Mouse (Mus musculus) ES-Bruce4 (cell line): ENCODE data around the gene Clec4d. TPM values are rescaled to one million over a fixed set of nuclear protein-coding genes. Genes with fewer than 3 reads are reported as not detected.
"Not testable (repeated sequence)": the region's sequence is repeated elsewhere in the genome, so short reads cannot be mapped to it uniquely, and the experiment has no call there.

Experiments used
- H3K27ac ChIP-seq: 2 replicates; pipeline ENCODE4 v1.5.1; 2012; ENCODE audit warnings: low read length, inconsistent platforms; ENCODE audit not compliant: insufficient read depth
- H3K27me3 ChIP-seq: 2 replicates; pipeline ENCODE4 v1.6.1; 2012; ENCODE audit warnings: mild to moderate bottlenecking, low read length, inconsistent platforms; ENCODE audit not compliant: control insufficient read depth, poor library complexity, insufficient read depth, severe bottlenecking
- H3K36me3 ChIP-seq: 2 replicates; pipeline ENCODE4 v1.6.1; 2012; ENCODE audit warnings: inconsistent platforms, mild to moderate bottlenecking, low read length, moderate library complexity; ENCODE audit not compliant: control insufficient read depth, poor library complexity, insufficient read depth, severe bottlenecking
- H3K4me1 ChIP-seq: one replicate; pipeline ENCODE4 v1.8.1; 2011; ENCODE audit warnings: low read length; ENCODE audit not compliant: control insufficient read depth, insufficient read depth
- H3K4me3 ChIP-seq: 2 replicates; pipeline ENCODE4 v1.5.1; 2011; ENCODE audit warnings: low read depth, mild to moderate bottlenecking, low read length
- H3K9ac ChIP-seq: 2 replicates; pipeline ENCODE4 v1.6.1; 2012; ENCODE audit warnings: low read depth, mild to moderate bottlenecking, inconsistent platforms; ENCODE audit not compliant: poor library complexity, severe bottlenecking
- H3K9me3 ChIP-seq: replicated peaks from 2 replicates; pipeline ENCODE4 v1.6.1; 2012; ENCODE audit warnings: mild to moderate bottlenecking, low read length, inconsistent platforms; ENCODE audit not compliant: control insufficient read depth, poor library complexity, insufficient read depth, severe bottlenecking
- CTCF ChIP-seq: IDR thresholded peaks from one replicate; pipeline ENCODE4 v1.8.1; 2011; ENCODE audit warnings: low read depth, low read length
- EP300 ChIP-seq: IDR thresholded peaks from 2 replicates; pipeline ENCODE4 v1.6.1; 2011; ENCODE audit warnings: low read depth, low read length; ENCODE audit not compliant: insufficient read depth
- POLR2A ChIP-seq: IDR thresholded peaks from one replicate; pipeline ENCODE4 v1.8.1; 2011; ENCODE audit warnings: low read length; ENCODE audit not compliant: insufficient read depth
- polyA plus RNA-seq: library from polyadenylated mRNA; stranded (reverse); fragments of >200 nt; gene quantifications from 2 replicates; pipeline ENCODE4 v1.2.4, GENCODE M21; 2011; ENCODE audit warnings: low read depth; ENCODE audit not compliant: missing spikeins, insufficient read depth, insufficient read length

Clec4d gene
- polyA plus RNA-seq, 1 experiment: not detected

- TF ChIP-seq EP300 (no peak), POLR2A (no peak), CTCF (no peak)
- H3K4me1 ChIP-seq: no peaks in the 10 kb centered on the region
- H3K9ac ChIP-seq: no peak overlapping the region
- no peak overlapping the region for H3K4me3 ChIP-seq
- no peak overlapping the region for H3K27ac ChIP-seq
- no peaks in the 10 kb centered on the region for H3K9me3 ChIP-seq
- no peaks in the 10 kb centered on the region for H3K27me3 ChIP-seq
- no peaks in the 10 kb centered on the region for H3K36me3 ChIP-seq
Observed at GRCm38 (mm10) chr6:123266945-123267344, 5.0 kb downstream of the Clec4d start.

GRCm38 (mm10) chr6:123279443-123279842, 17.5 kb downstream of the Clec4d start:
- no peak overlapping the region for H3K4me3 ChIP-seq
- TF ChIP-seq CTCF: no peak
- TF ChIP-seq POLR2A: no peak
- TF ChIP-seq EP300: no peak
- H3K4me1 ChIP-seq: no peaks in the 10 kb centered on the region
- no peak overlapping the region for H3K27ac ChIP-seq
- no peaks in the 10 kb centered on the region for H3K36me3 ChIP-seq
- no peaks in the 10 kb centered on the region for H3K27me3 ChIP-seq
- no peaks in the 10 kb centered on the region; the same call in 1 of the 2 replicates for H3K9me3 ChIP-seq
- no peak overlapping the region for H3K9ac ChIP-seq

- H3K9ac ChIP-seq: no peak overlapping the region
- no peak for TF ChIP-seq POLR2A
- no peak for TF ChIP-seq EP300
- no peak for TF ChIP-seq CTCF
- no peaks in the 10 kb centered on the region for H3K36me3 ChIP-seq
- no peaks in the 10 kb centered on the region for H3K9me3 ChIP-seq
- no peak overlapping the region for H3K27ac ChIP-seq
- H3K27me3 ChIP-seq: no peaks in the 10 kb centered on the region
- H3K4me1 ChIP-seq: no peaks in the 10 kb centered on the region
- no peak overlapping the region for H3K4me3 ChIP-seq
Observed at GRCm38 (mm10) chr6:123286311-123286710, 24.4 kb downstream of the Clec4d start.

GRCm38 (mm10) chr6:123288931-123289330, 27.0 kb downstream of the Clec4d start:
- H3K9ac ChIP-seq: no peak overlapping the region
- no peak overlapping the region for H3K27ac ChIP-seq
- no peaks in the 10 kb centered on the region for H3K27me3 ChIP-seq
- no peaks in the 10 kb centered on the region for H3K36me3 ChIP-seq
- H3K4me3 ChIP-seq: no peak overlapping the region
- no peaks in the 10 kb centered on the region for H3K9me3 ChIP-seq
- H3K4me1 ChIP-seq: peaks cover 3% of the 10 kb centered on the region
- TF ChIP-seq CTCF (no peak), POLR2A (no peak), EP300 (no peak)

- TF ChIP-seq EP300 (no peak), CTCF (no peak), POLR2A (no peak)
- no peak within 1 kb of the TSS for H3K9ac ChIP-seq
Observed at GRCm38 (mm10) chr6:123289753-123290152, 27.8 kb downstream of the Clec4d start, which contains the start of gene Clec4e. Clec4e (minus strand) TSS chr6:123289870.

GRCm38 (mm10) chr6:123292751-123293400, 31.0 kb downstream of the Clec4d start:
- H3K4me3 ChIP-seq: no peak overlapping the region
- H3K36me3 ChIP-seq: no peaks in the 10 kb centered on the region
- H3K9ac ChIP-seq: no peak overlapping the region
- H3K4me1 ChIP-seq: peaks cover 3% of the 10 kb centered on the region
- H3K9me3 ChIP-seq: no peaks in the 10 kb centered on the region
- TF ChIP-seq POLR2A (no peak), CTCF (no peak), EP300 (no peak)
- no peak overlapping the region for H3K27ac ChIP-seq
- no peaks in the 10 kb centered on the region for H3K27me3 ChIP-seq

More at GRCm38 (mm10) chr6:123289753-123290152, 27.8 kb downstream of the Clec4d start, which contains the start of gene Clec4e:
- Histone ChIP-seq H3K4me1 (peaks cover 3% of the 10 kb centered on the region), H3K9me3 (no peaks in the 10 kb centered on the region), H3K27me3 (no peaks in the 10 kb centered on the region), H3K27ac (no peak within 1 kb of the TSS), H3K4me3 (no peak within 1 kb of the TSS), H3K36me3 (no peaks in the 10 kb centered on the region)

- H3K4me3 ChIP-seq, H3K36me3 ChIP-seq, H3K9me3 ChIP-seq, H3K4me1 ChIP-seq, H3K27ac ChIP-seq, H3K9ac ChIP-seq, H3K27me3 ChIP-seq: not testable (repeated sequence)
Observed at GRCm38 (mm10) chr6:123293509-123293908, 31.6 kb downstream of the Clec4d start.
